Mouse (Mus musculus): ENCODE measurements around the gene Kcp. TPM values are rescaled to one million over a fixed set of nuclear protein-coding genes. Genes with fewer than 3 reads are reported as not detected.

Kcp gene
- polyA plus RNA-seq, 1 experiment, result 0.18 TPM

DNA sequence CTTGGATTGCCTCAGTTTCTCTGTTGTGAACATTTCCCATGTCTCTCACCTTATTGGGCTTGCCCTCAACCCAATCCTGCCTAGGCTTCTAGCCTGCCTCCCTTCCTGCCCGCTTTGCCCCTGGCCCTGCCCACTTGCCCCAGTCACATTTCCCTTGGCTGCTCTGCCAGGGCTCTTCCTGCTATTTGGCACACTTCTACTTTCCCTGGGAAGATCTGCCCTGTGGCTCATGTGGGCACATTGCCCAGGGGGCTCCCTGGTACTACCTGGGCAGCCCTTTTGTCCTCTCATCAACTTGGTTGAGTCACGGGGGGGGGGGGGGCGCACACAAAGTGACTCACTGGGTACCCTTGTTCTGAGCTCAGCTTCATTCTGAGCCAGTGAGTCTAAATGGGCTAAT, 75.6 kb downstream of the Kcp start:
- Histone ChIP-seq H3K27me3 (ENCODE audit: control insufficient read depth, insufficient read depth, insufficient read length) (no peaks in the 10 kb centered on the region), H3K4me3 (ENCODE audit: insufficient read depth, poor library complexity, severe bottlenecking) (no peak overlapping the region), H3ac (ENCODE audit: control insufficient read depth, insufficient read length, low read depth) (no peak overlapping the region), H3K36me3 (ENCODE audit: control insufficient read depth, insufficient read depth) (peaks cover 2% of the 10 kb centered on the region), H3K79me3 (ENCODE audit: low read depth) (peaks cover 22% of the 10 kb centered on the region), H3K79me2 (ENCODE audit: control insufficient read depth, insufficient read depth) (peaks cover 37% of the 10 kb centered on the region)
- TF ChIP-seq MAX (IDR thresholded peaks at IDR 0.05) (no peak), CTCF (IDR thresholded peaks at IDR 0.05; ENCODE audit: control insufficient read depth, insufficient read depth, insufficient read length) (no peak), MYOG (IDR thresholded peaks at IDR 0.05; ENCODE audit: control insufficient read depth, extremely low read depth, insufficient read length) (no peak), FOSL1 (IDR thresholded peaks at IDR 0.05; ENCODE audit: insufficient read depth, low read length, poor library complexity, severe bottlenecking) (no peak), CEBPB (IDR thresholded peaks at IDR 0.05; ENCODE audit: low read depth) (no peak), MYOD1 (IDR thresholded peaks at IDR 0.05; ENCODE audit: control insufficient read depth, insufficient read length, low read depth) (no peak), USF1 (IDR thresholded peaks at IDR 0.05; ENCODE audit: low read depth) (no peak)

DNA sequence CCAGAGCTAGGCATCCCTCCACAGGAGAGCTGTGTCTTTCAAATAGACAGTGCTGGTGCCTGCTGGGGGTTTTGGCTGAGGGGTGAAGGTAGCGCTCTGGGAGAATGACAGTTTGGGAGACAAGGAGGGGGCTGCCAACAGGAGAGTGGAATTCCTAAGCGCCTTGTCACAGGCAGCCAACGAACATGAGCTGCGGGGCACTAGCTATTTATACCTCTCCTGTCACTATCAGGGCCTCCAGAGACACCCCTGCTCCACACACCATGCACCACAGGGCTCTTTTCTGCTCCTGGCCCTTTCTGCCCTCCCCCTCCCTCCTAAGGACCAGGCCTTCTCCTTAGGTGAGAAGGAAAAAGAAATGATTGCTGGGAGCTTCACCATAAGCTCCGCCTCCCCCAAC, 76.3 kb downstream of the Kcp start:
- H3K36me3 ChIP-seq (ENCODE audit: control insufficient read depth, insufficient read depth), result no peaks in the 10 kb centered on the region
- H3ac ChIP-seq (ENCODE audit: control insufficient read depth, insufficient read length, low read depth), result peak overlapping the region; percentile 28
- TF ChIP-seq CEBPB (IDR thresholded peaks at IDR 0.05; ENCODE audit: low read depth), result no peak
- H3K27me3 ChIP-seq (ENCODE audit: control insufficient read depth, insufficient read depth, insufficient read length), result no peaks in the 10 kb centered on the region
- no peak overlapping the region for H3K4me3 ChIP-seq (ENCODE audit: insufficient read depth, poor library complexity, severe bottlenecking)
- peaks cover 22% of the 10 kb centered on the region for H3K79me3 ChIP-seq (ENCODE audit: low read depth)
- H3K79me2 ChIP-seq (ENCODE audit: control insufficient read depth, insufficient read depth), result peaks cover 32% of the 10 kb centered on the region

DNA sequence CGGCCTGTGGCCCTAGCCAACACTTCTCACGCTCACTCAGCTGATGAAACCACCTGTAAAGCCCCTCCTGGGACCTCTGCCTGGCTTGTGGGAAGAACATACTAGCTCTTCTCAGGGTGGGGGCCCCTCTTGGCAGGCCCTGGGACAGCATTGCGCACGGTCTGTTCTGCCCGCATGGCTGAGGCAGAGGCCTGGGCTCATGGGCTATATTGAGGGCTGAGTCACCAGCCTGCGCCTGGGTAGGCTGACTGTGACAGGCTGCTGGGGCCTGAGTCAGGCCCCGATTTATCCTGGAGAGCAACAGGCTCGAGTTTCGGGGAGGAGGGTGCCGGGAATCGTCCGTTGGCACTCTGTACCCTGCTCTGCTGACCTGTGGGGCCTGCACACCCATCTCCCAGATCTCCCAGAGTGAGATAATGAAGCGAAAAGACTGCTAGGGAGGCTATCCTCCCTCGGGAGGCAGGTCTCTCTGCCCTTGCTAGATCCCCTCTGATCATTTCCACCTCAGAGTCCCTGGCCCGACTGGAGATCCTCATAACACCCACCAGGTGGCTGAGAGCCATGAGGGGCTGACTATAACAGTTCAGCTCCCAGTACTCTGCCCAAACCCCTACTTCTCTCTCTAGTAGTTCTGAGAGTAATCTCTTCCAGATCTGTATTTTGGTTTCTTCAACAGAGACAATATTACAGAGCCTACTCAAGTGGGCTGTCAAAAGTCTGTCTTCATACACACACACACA, 76.9 kb downstream of the Kcp start:
- H3K79me2 ChIP-seq (ENCODE audit: control insufficient read depth, insufficient read depth), result peaks cover 28% of the 10 kb centered on the region
- peaks cover 22% of the 10 kb centered on the region for H3K79me3 ChIP-seq (ENCODE audit: low read depth)
- H3K4me3 ChIP-seq (ENCODE audit: insufficient read depth, poor library complexity, severe bottlenecking), result no peak overlapping the region
- H3K27me3 ChIP-seq (ENCODE audit: control insufficient read depth, insufficient read depth, insufficient read length), result no peaks in the 10 kb centered on the region
- H3ac ChIP-seq (ENCODE audit: control insufficient read depth, insufficient read length, low read depth), result peak overlapping the region; percentile 10
- H3K36me3 ChIP-seq (ENCODE audit: control insufficient read depth, insufficient read depth), result no peaks in the 10 kb centered on the region
- TF ChIP-seq CEBPB (IDR thresholded peaks at IDR 0.05; ENCODE audit: low read depth) (no peak), CTCF (IDR thresholded peaks at IDR 0.05; ENCODE audit: control insufficient read depth, insufficient read depth, insufficient read length) (no peak), MAX (IDR thresholded peaks at IDR 0.05) (peak; percentile 69), FOSL1 (IDR thresholded peaks at IDR 0.05; ENCODE audit: insufficient read depth, low read length, poor library complexity, severe bottlenecking) (peak; percentile 51)

DNA sequence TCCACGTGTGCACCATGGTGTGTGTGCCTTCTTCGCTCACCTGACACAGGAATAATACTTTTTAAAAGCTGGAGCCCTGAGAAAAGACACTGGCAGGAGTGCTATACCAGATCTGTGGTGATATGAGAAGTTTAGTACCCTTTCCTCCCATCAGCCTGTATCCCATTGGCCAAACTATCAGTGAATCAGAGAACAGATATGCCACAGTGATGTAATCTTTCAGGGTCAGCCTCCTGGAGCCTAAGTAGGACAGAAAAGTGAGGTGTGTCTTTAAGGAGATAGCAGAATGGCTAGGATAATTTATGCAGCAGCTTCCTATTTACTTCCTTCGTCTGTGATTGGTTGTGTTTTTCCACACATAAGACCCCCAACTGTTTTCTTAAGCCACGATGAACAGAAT, 79.6 kb downstream of the Kcp start:
- Histone ChIP-seq H3K79me3 (ENCODE audit: low read depth) (no peaks in the 10 kb centered on the region), H3ac (ENCODE audit: control insufficient read depth, insufficient read length, low read depth) (no peak overlapping the region), H3K4me3 (ENCODE audit: insufficient read depth, poor library complexity, severe bottlenecking) (no peak overlapping the region), H3K79me2 (ENCODE audit: control insufficient read depth, insufficient read depth) (peaks cover under 1% of the 10 kb centered on the region), H3K36me3 (ENCODE audit: control insufficient read depth, insufficient read depth) (no peaks in the 10 kb centered on the region), H3K27me3 (ENCODE audit: control insufficient read depth, insufficient read depth, insufficient read length) (no peaks in the 10 kb centered on the region)
- TF ChIP-seq MYOG (IDR thresholded peaks at IDR 0.05; ENCODE audit: control insufficient read depth, extremely low read depth, insufficient read length), result no peak
- no peak for TF ChIP-seq USF1 (IDR thresholded peaks at IDR 0.05; ENCODE audit: low read depth)
- TF ChIP-seq CTCF (IDR thresholded peaks at IDR 0.05; ENCODE audit: control insufficient read depth, insufficient read depth, insufficient read length), result no peak
- TF ChIP-seq MAX (IDR thresholded peaks at IDR 0.05), result no peak

DNA sequence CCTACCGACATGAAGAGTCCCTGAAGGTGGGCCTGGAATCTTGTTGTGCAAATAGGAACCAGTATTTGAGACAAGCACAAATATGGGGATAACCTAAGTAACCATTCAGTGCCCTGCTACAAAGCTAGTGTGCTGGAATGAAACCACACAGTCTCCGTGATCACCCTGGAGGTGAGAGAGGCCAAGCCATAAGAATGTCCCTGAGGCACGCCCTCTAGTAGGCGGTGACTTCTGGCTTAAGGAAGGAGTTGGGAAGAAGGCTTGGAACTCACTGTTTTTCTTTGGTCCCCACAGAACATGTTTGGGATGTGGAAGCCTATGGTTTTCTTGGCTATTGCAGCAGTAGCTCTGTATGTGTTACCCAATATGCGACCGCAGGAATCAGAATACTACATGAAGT, 81.4 kb downstream of the Kcp start:
- Histone ChIP-seq H3K36me3 (ENCODE audit: control insufficient read depth, insufficient read depth) (no peaks in the 10 kb centered on the region), H3K4me3 (ENCODE audit: insufficient read depth, poor library complexity, severe bottlenecking) (no peak overlapping the region), H3K79me3 (ENCODE audit: low read depth) (no peaks in the 10 kb centered on the region), H3K79me2 (ENCODE audit: control insufficient read depth, insufficient read depth) (no peaks in the 10 kb centered on the region), H3ac (ENCODE audit: control insufficient read depth, insufficient read length, low read depth) (no peak overlapping the region), H3K27me3 (ENCODE audit: control insufficient read depth, insufficient read depth, insufficient read length) (no peaks in the 10 kb centered on the region)
- TF ChIP-seq MYOG (IDR thresholded peaks at IDR 0.05; ENCODE audit: control insufficient read depth, extremely low read depth, insufficient read length), result no peak

- Histone ChIP-seq H3ac (ENCODE audit: control insufficient read depth, insufficient read length, low read depth) (no peak overlapping the region), H3K36me3 (ENCODE audit: control insufficient read depth, insufficient read depth) (no peaks in the 10 kb centered on the region), H3K79me3 (ENCODE audit: low read depth) (no peaks in the 10 kb centered on the region), H3K4me3 (ENCODE audit: insufficient read depth, poor library complexity, severe bottlenecking) (no peak overlapping the region), H3K27me3 (ENCODE audit: control insufficient read depth, insufficient read depth, insufficient read length) (no peaks in the 10 kb centered on the region), H3K79me2 (ENCODE audit: control insufficient read depth, insufficient read depth) (no peaks in the 10 kb centered on the region)
- TF ChIP-seq USF1 (IDR thresholded peaks at IDR 0.05; ENCODE audit: low read depth) (no peak), CTCF (IDR thresholded peaks at IDR 0.05; ENCODE audit: control insufficient read depth, insufficient read depth, insufficient read length) (no peak), CEBPB (IDR thresholded peaks at IDR 0.05; ENCODE audit: low read depth) (no peak), MYOG (IDR thresholded peaks at IDR 0.05; ENCODE audit: control insufficient read depth, extremely low read depth, insufficient read length) (no peak), MYOD1 (IDR thresholded peaks at IDR 0.05; ENCODE audit: control insufficient read depth, insufficient read length, low read depth) (no peak), FOSL1 (IDR thresholded peaks at IDR 0.05; ENCODE audit: insufficient read depth, low read length, poor library complexity, severe bottlenecking) (no peak), MAX (IDR thresholded peaks at IDR 0.05) (no peak)
These were observed 82.6 kb downstream of the Kcp start for GRCm38 (mm10) chr6:29425118-29425517.

Other genes starting within 250 kb of the Kcp start
- 33.9 TPM for gene Hilpda, start 235.5 kb downstream of the Kcp start, polyA plus RNA-seq (2012; fragmentation: generic; extraction: Trizol)
- 0.19 TPM for gene Fam71f2, start 228.4 kb downstream of the Kcp start, polyA plus RNA-seq (2012; fragmentation: generic; extraction: Trizol)
- gene Fam71f1, start 188.8 kb downstream of the Kcp start, polyA plus RNA-seq (2012; fragmentation: generic; extraction: Trizol), result 0.22 TPM
- 169 TPM for gene Calu, start 159.9 kb downstream of the Kcp start, polyA plus RNA-seq (2012; fragmentation: generic; extraction: Trizol)
- gene Opn1sw, start 119.5 kb downstream of the Kcp start, polyA plus RNA-seq (2012; fragmentation: generic; extraction: Trizol), result 0.06 TPM
- gene Ccdc136, start 111.6 kb downstream of the Kcp start, polyA plus RNA-seq (2012; fragmentation: generic; extraction: Trizol), result 8.1 TPM
- 51.0 TPM for gene Flnc, start 74.7 kb downstream of the Kcp start, polyA plus RNA-seq (2012; fragmentation: generic; extraction: Trizol)
- 210 TPM for gene Atp6v1f, start 40.2 kb downstream of the Kcp start, polyA plus RNA-seq (2012; fragmentation: generic; extraction: Trizol)
- not detected for gene Atp6v1fnb, start 36.5 kb downstream of the Kcp start, polyA plus RNA-seq (2012; fragmentation: generic; extraction: Trizol)
- 7.6 TPM for gene Irf5, start 18.7 kb upstream of the Kcp start, polyA plus RNA-seq (2012; fragmentation: generic; extraction: Trizol)
- 29.4 TPM for gene Tnpo3, start 101.9 kb upstream of the Kcp start, polyA plus RNA-seq (2012; fragmentation: generic; extraction: Trizol)
- gene Tspan33, start 186.3 kb upstream of the Kcp start, polyA plus RNA-seq (2012; fragmentation: generic; extraction: Trizol), result 1.2 TPM
- gene Smo, start 227.6 kb upstream of the Kcp start, polyA plus RNA-seq (2012; fragmentation: generic; extraction: Trizol), result 86.2 TPM

Data from C2C12 (cell line).